Mouse (Mus musculus): ENCODE measurements around the gene Ugt2a1. TPM values are rescaled to one million over a fixed set of nuclear protein-coding genes. Genes with fewer than 3 reads are reported as not detected.
"Not testable (repeated sequence)": the region's sequence is repeated elsewhere in the genome, so short reads cannot be mapped to it uniquely, and the experiment has no call there.

The Ugt2a1 gene
- polyA plus RNA-seq, 1 experiment from 2014 or later = not detected

DNA sequence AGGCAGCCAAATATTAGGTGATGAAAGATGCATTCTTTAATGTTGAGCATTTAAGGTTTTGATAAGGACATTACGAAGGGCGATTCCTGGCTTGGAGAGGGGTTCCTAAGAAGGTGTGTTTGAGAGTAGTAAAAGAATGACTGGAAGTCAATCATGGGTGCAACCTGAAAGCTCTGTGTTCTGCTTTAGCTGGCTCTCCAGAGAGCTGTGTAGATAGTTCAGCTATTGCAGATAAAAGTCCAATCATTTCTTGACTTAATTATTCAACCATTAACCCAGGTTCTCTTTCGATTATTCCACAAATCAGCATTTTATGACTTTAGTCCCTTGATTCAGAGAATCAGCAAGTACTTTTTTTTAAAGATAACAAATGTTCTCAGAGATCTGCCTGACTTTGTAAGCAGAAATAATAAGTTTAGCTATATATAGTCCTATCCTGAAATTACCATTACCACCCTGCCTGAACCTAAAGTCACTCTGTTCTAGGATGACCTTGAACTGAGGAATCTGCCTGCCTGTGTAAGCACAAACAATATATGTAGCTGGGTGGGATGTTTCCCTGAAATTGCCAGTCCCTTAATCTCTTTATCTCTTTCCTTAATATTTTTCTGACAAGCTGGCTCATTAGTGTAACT, 34.3 kb downstream of the Ugt2a1 start:
- Histone ChIP-seq H3K27ac (no peak overlapping the region), H3K27me3 (ENCODE audit: insufficient read depth, poor library complexity, severe bottlenecking) (no peaks in the 10 kb centered on the region), H3K4me3 (no peak overlapping the region), H3K36me3 (no peaks in the 10 kb centered on the region), H3K4me1 (no peaks in the 10 kb centered on the region), H3K9me3 (no peaks in the 10 kb centered on the region)
- DNase-seq (ENCODE audit: low spot score) = no peak
- WGBS = 86% methylated on average over 3 of the region's 3 CpGs

DNA sequence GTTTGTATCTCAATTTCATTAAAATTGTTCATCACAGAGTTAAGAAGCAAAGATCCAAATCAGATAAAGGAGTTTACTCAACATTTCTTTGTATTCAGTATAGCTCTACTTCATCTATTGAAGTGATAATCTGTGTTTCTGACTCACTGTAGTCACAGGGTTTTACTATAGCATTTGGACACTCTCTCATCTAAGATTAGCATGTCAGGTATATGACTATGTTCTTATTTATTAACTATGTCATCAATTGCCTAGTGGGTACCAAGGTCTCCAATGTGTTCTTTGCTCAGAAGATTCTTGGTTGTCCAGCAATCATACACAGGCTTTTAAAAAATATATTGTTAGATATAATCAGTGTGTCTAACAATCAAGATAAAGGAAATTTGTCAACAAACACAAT, 35.2 kb downstream of the Ugt2a1 start:
- H3K27ac ChIP-seq = no peak overlapping the region
- H3K4me3 ChIP-seq = no peak overlapping the region
- no peaks in the 10 kb centered on the region for H3K27me3 ChIP-seq (ENCODE audit: insufficient read depth, poor library complexity, severe bottlenecking)
- no peaks in the 10 kb centered on the region for H3K4me1 ChIP-seq
- no peaks in the 10 kb centered on the region for H3K9me3 ChIP-seq
- H3K36me3 ChIP-seq = no peaks in the 10 kb centered on the region
- no peak for DNase-seq (ENCODE audit: low spot score)

DNA sequence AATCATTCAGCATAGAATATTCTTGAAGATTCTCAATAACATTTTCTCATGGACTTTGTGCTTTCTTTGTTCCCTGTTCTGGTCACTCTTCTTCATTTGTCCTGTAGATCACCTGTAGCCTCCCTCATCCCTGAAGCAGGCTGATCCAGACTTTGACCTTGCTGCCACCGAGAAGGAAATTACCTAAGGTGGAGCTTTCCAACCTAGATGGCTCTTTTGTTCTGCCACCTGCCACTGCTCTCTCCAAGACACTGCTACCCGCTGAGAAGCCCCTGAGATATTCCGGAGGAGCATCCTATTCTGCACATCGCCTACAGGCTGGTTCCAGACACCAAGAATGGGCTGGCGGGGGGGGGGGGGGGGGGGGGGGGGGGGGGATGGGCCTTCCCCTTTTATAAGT, 38.2 kb downstream of the Ugt2a1 start:
- H3K36me3 ChIP-seq; H3K27me3 ChIP-seq (ENCODE audit: insufficient read depth, poor library complexity, severe bottlenecking); DNase-seq (ENCODE audit: low spot score); H3K4me3 ChIP-seq; H3K9me3 ChIP-seq; H3K4me1 ChIP-seq; H3K27ac ChIP-seq: not testable (repeated sequence)
- WGBS = 81% methylated on average over 3 of the region's 5 CpGs

GRCm38 (mm10) chr5:87436264-87436663, 54.4 kb downstream of the Ugt2a1 start:
- H3K4me1 ChIP-seq = no peaks in the 10 kb centered on the region
- WGBS = 41% methylated on average over 3 of the region's 3 CpGs
- H3K4me3 ChIP-seq = no peak overlapping the region
- no peak for DNase-seq (ENCODE audit: low spot score)
- no peaks in the 10 kb centered on the region for H3K27me3 ChIP-seq (ENCODE audit: insufficient read depth, poor library complexity, severe bottlenecking)
- H3K27ac ChIP-seq = no peak overlapping the region
- no peaks in the 10 kb centered on the region for H3K9me3 ChIP-seq
- H3K36me3 ChIP-seq = no peaks in the 10 kb centered on the region

DNA sequence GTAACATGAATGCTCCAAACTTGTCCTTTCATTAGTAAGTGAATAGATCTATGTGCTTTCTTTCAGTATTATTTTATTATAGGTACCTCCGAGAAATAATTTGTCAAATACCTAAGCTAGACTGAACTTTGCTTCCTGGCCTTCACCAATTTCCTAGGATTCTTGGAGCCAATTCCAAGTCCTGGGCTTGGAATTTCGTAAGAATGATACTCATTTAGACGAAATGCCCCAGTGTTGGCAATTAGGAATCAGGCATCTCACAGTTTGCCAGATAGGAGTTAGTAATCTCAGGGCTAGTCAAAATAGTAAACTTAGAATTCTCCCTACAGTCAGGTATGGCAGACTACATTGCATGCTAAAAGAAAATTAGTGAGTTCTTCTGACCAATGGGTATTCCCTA, 65.0 kb downstream of the Ugt2a1 start:
- DNase-seq (ENCODE audit: low spot score) = no peak
- no peaks in the 10 kb centered on the region for H3K27me3 ChIP-seq (ENCODE audit: insufficient read depth, poor library complexity, severe bottlenecking)
- no peak overlapping the region for H3K4me3 ChIP-seq
- no peaks in the 10 kb centered on the region for H3K36me3 ChIP-seq
- H3K27ac ChIP-seq = no peak overlapping the region
- no peaks in the 10 kb centered on the region for H3K4me1 ChIP-seq
- H3K9me3 ChIP-seq = no peaks in the 10 kb centered on the region
- WGBS = 81% methylated on average over 3 of the region's 3 CpGs

GRCm38 (mm10) chr5:87424041-87424440, 66.6 kb downstream of the Ugt2a1 start, which contains the start of gene Ugt2b38:
TSS of gene Ugt2b38 (minus strand) at chr5:87424203.
- H3K36me3 ChIP-seq; DNase-seq (ENCODE audit: low spot score); H3K27ac ChIP-seq; H3K27me3 ChIP-seq (ENCODE audit: insufficient read depth, poor library complexity, severe bottlenecking); H3K4me3 ChIP-seq; H3K9me3 ChIP-seq; H3K4me1 ChIP-seq: not testable (repeated sequence)
- 87% methylated on average over 1 of the region's 2 CpGs for WGBS

Other genes starting within 250 kb of the Ugt2a1 start
- gene Ugt2b37, start 236.1 kb downstream of the Ugt2a1 start, polyA plus RNA-seq (2016; fragmentation: Nextera tagmentation; extraction: Ambion mirVana) = not detected in 2 replicates
- gene Ugt2a3, start 153.7 kb downstream of the Ugt2a1 start, polyA plus RNA-seq (2016; fragmentation: Nextera tagmentation; extraction: Ambion mirVana) = not detected in 2 replicates
- not detected in 2 replicates for gene Ugt2b38, start 66.7 kb downstream of the Ugt2a1 start, polyA plus RNA-seq (2016; fragmentation: Nextera tagmentation; extraction: Ambion mirVana)
- gene Ugt2a2, start 8.6 kb downstream of the Ugt2a1 start, polyA plus RNA-seq (2016; fragmentation: Nextera tagmentation; extraction: Ambion mirVana) = not detected in 2 replicates
- not detected in 2 replicates for gene Gm43638, start 4.1 kb downstream of the Ugt2a1 start, polyA plus RNA-seq (2016; fragmentation: Nextera tagmentation; extraction: Ambion mirVana)
- gene Sult1b1, start 47.3 kb upstream of the Ugt2a1 start, polyA plus RNA-seq (2016; fragmentation: Nextera tagmentation; extraction: Ambion mirVana) = 0.18 TPM in 1 of 2 replicates, not detected in the other
- not detected in 2 replicates for gene Sult1d1, start 78.2 kb upstream of the Ugt2a1 start, polyA plus RNA-seq (2016; fragmentation: Nextera tagmentation; extraction: Ambion mirVana)
- 0.15 TPM in 1 of 2 replicates, not detected in the other for gene Sult1e1, start 100.7 kb upstream of the Ugt2a1 start, polyA plus RNA-seq (2016; fragmentation: Nextera tagmentation; extraction: Ambion mirVana)
- not detected in 2 replicates for gene Csn1s1, start 175.3 kb upstream of the Ugt2a1 start, polyA plus RNA-seq (2016; fragmentation: Nextera tagmentation; extraction: Ambion mirVana)
- gene Csn2, start 208.8 kb upstream of the Ugt2a1 start, polyA plus RNA-seq (2016; fragmentation: Nextera tagmentation; extraction: Ambion mirVana) = not detected in 2 replicates

Data from heart, embryonic 10.5 days (tissue).